Comparison of ENCODE assay signal across 16 mouse cellular contexts in the genomic region with DNA sequence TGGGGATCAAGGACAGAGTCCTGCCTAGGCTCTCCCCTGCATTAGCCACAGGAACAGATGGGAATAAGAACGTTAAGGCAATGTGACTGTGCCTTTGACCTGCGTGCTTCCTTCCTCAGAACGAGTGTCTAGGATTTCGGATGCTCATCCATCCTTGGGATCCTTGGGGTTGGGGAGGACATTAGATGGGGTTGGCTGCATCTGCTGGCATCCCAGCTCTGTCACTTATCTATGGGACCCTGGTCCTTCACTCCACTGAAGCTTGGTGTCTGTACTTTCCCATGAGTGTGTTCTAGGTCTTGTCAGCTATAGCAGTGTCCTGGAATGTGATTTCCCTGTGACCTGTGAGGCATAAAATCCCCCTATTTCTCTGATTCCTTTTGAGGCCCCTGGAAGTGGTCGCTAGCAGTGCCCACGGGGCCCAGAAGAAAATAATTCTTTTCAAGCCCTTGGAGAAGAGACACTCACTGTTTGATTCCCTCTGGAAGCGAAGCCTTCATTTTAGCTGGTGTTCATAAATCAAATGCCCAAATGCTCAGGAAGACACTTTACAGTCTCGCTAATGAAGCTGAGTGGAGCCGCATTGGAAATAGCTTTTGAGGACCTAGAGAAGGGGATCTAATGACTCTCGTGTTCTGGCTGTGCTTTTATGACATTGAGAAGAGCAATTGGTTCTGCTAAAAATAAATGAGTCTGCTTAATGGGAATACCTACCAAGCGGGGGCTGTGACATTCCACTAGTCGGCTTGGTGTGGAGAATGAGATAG. TPM values are rescaled to one million over a fixed set of nuclear protein-coding genes. Genes with fewer than 3 reads are reported as not detected.
DNase-seq lines count a peak whose midpoint lies in the region; ATAC-seq and TF ChIP-seq lines count a peak whose summit lies in the region.
"Had no signal": no experiment of that assay in that cellular context is flagged by ENCODE, and none has a peak within 500 bp of the region (broad histone marks: within the 10 kb centered on the region; RNA-seq: fewer than 3 reads in every experiment).

No protein-coding gene starts in this region.

- 63% methylated on average over 12 of the region's 12 CpGs for WGBS in heart, adult 2 months
- WGBS in kidney, embryonic 16.5 days, result 22% methylated on average over 12 of the region's 12 CpGs
- WGBS in hindbrain, embryonic 12.5 days, result 64% methylated on average over 12 of the region's 12 CpGs
- 60% methylated on average over 12 of the region's 12 CpGs for WGBS in midbrain, postnatal 0 days
- 54% methylated on average over 12 of the region's 12 CpGs for WGBS in liver, embryonic 12.5 days (ENCODE audit: insufficient replicate concordance)

- no peak for TF ChIP-seq POLR2A in heart, adult 2 months (IDR thresholded peaks at IDR 0.05; ENCODE audit: insufficient read depth, low read depth, low read length)

- H3K4me3 ChIP-seq in heart, adult 2 months, result no peak overlapping the region
- no peak overlapping the region for H3K4me3 ChIP-seq in kidney, embryonic 16.5 days (ENCODE audit: low read length)
- H3K4me3 ChIP-seq in hindbrain, embryonic 12.5 days, result no peak overlapping the region
- no peak overlapping the region for H3K4me3 ChIP-seq in midbrain, postnatal 0 days (ENCODE audit: low read depth, low read length)
- no peak overlapping the region for H3K4me3 ChIP-seq in liver, embryonic 12.5 days
- H3K4me3 ChIP-seq: embryonic facial prominence, embryonic 13.5 days; liver, embryonic 13.5 days had no signal

- no peak for TF ChIP-seq EP300 in heart, adult 2 months (IDR thresholded peaks at IDR 0.05; ENCODE audit: insufficient read depth, low read depth, low read length)

- intact Hi-C loops in heart, adult 2 months (cut with DNase I), result no loop called here

- peak; percentile 60 for ATAC-seq in kidney, embryonic 16.5 days (ENCODE audit: low FRiP score, low TSS enrichment)
- ATAC-seq in hindbrain, embryonic 12.5 days (ENCODE audit: low FRiP score), result no peak
- no peak for ATAC-seq in midbrain, postnatal 0 days (ENCODE audit: low FRiP score)
- no peak for ATAC-seq in liver, embryonic 12.5 days
- ATAC-seq: forebrain, embryonic 16.5 days had no signal

- H3K36me3 ChIP-seq in heart, adult 2 months (ENCODE audit: control insufficient read depth, insufficient read depth, low read length), result no peaks in the 10 kb centered on the region
- no peaks in the 10 kb centered on the region for H3K36me3 ChIP-seq in kidney, embryonic 16.5 days (ENCODE audit: insufficient read depth, low read length)
- H3K36me3 ChIP-seq in hindbrain, embryonic 12.5 days, result no peaks in the 10 kb centered on the region
- no peaks in the 10 kb centered on the region for H3K36me3 ChIP-seq in midbrain, postnatal 0 days (ENCODE audit: insufficient read depth, low read length)
- no peaks in the 10 kb centered on the region for H3K36me3 ChIP-seq in liver, embryonic 12.5 days
- H3K36me3 ChIP-seq: embryonic facial prominence, embryonic 13.5 days; G1E; liver, embryonic 13.5 days had no signal

- DNase-seq in heart, adult 2 months, result no peak
- DNase-seq in heart, adult 9 months (ENCODE audit: low spot score in 2 of 2), result no peak
- no peak for DNase-seq in kidney, postnatal 36 days
- DNase-seq in midbrain, postnatal 0 days (ENCODE audit: low spot score), result peak; percentile 41
- no peak for DNase-seq in c-Kit-positive CD71-positive TER-119-positive erythroid progenitor cells, embryonic 14.5 days (ENCODE audit: low spot score)
- DNase-seq: B cell, adult 2 months; cerebellum, adult 9-11 months; liver, embryonic 13.5 days; lung, postnatal 4 days had no signal

- H3K9me3 ChIP-seq in kidney, embryonic 16.5 days (ENCODE audit: low read length), result no peaks in the 10 kb centered on the region
- no peaks in the 10 kb centered on the region for H3K9me3 ChIP-seq in hindbrain, embryonic 12.5 days (replicated peaks)
- no peaks in the 10 kb centered on the region for H3K9me3 ChIP-seq in midbrain, postnatal 0 days (ENCODE audit: low read length)
- H3K9me3 ChIP-seq in liver, embryonic 12.5 days (replicated peaks), result no peaks in the 10 kb centered on the region
- H3K9me3 ChIP-seq: embryonic facial prominence, embryonic 13.5 days; G1E; liver, embryonic 13.5 days had no signal

- no peak overlapping the region for H3K4me2 ChIP-seq in kidney, embryonic 16.5 days (replicated peaks; ENCODE audit: low read depth, low read length)
- H3K4me2 ChIP-seq in hindbrain, embryonic 12.5 days (replicated peaks), result no peak overlapping the region
- H3K4me2 ChIP-seq in midbrain, postnatal 0 days (ENCODE audit: low read depth, low read length, poor library complexity, severe bottlenecking), result no peak overlapping the region
- no peak overlapping the region for H3K4me2 ChIP-seq in liver, embryonic 12.5 days
- H3K4me2 ChIP-seq: embryonic facial prominence, embryonic 13.5 days; liver, embryonic 13.5 days had no signal

- TF ChIP-seq CTCF in heart, adult 2 months (IDR thresholded peaks at IDR 0.05), result no peak
- TF ChIP-seq CTCF in midbrain, postnatal 0 days (IDR thresholded peaks at IDR 0.05), result no peak

- peaks cover 4% of the 10 kb centered on the region; the same call in 1 of the 2 replicates for H3K4me1 ChIP-seq in heart, adult 2 months (ENCODE audit: control insufficient read depth, insufficient read depth, low read length)
- peaks cover 14% of the 10 kb centered on the region for H3K4me1 ChIP-seq in kidney, embryonic 16.5 days (ENCODE audit: insufficient read depth, low read length)
- H3K4me1 ChIP-seq in hindbrain, embryonic 12.5 days, result peaks cover 15% of the 10 kb centered on the region
- H3K4me1 ChIP-seq in midbrain, postnatal 0 days (ENCODE audit: insufficient read depth, low read length), result no peaks in the 10 kb centered on the region; the same call in 1 of the 2 replicates
- H3K4me1 ChIP-seq in liver, embryonic 12.5 days, result no peaks in the 10 kb centered on the region
- H3K4me1 ChIP-seq: liver, embryonic 13.5 days had no signal

- H3K79me2 ChIP-seq in heart, adult 2 months (replicated peaks; ENCODE audit: control insufficient read depth, insufficient read depth, low read length), result no peaks in the 10 kb centered on the region

- peak overlapping the region; percentile 38 for H3K27ac ChIP-seq in heart, adult 2 months
- H3K27ac ChIP-seq in kidney, embryonic 16.5 days (ENCODE audit: low read length), result peak overlapping the region; percentile 59
- H3K27ac ChIP-seq in hindbrain, embryonic 12.5 days, result peak overlapping the region; percentile 69
- H3K27ac ChIP-seq in midbrain, postnatal 0 days (ENCODE audit: low read depth, low read length), result no peak overlapping the region
- H3K27ac ChIP-seq in liver, embryonic 12.5 days, result no peak overlapping the region
- H3K27ac ChIP-seq: embryonic facial prominence, embryonic 13.5 days; liver, embryonic 13.5 days had no signal

- H3K9ac ChIP-seq in heart, adult 2 months (ENCODE audit: low read depth, low read length), result no peak overlapping the region
- no peak overlapping the region for H3K9ac ChIP-seq in kidney, embryonic 16.5 days (replicated peaks; ENCODE audit: low read length)
- H3K9ac ChIP-seq in hindbrain, embryonic 12.5 days, result no peak overlapping the region
- H3K9ac ChIP-seq in midbrain, postnatal 0 days (replicated peaks; ENCODE audit: low read length, poor library complexity, severe bottlenecking), result no peak overlapping the region
- H3K9ac ChIP-seq in liver, embryonic 12.5 days, result no peak overlapping the region
- H3K9ac ChIP-seq: embryonic facial prominence, embryonic 13.5 days; liver, embryonic 13.5 days had no signal

- no peaks in the 10 kb centered on the region for H3K27me3 ChIP-seq in heart, adult 2 months (ENCODE audit: control insufficient read depth, insufficient read depth, low read length)
- H3K27me3 ChIP-seq in kidney, embryonic 16.5 days (ENCODE audit: insufficient read depth, low read length), result no peaks in the 10 kb centered on the region
- no peaks in the 10 kb centered on the region for H3K27me3 ChIP-seq in hindbrain, embryonic 12.5 days
- H3K27me3 ChIP-seq in midbrain, postnatal 0 days (ENCODE audit: insufficient read depth, low read length), result no peaks in the 10 kb centered on the region
- H3K27me3 ChIP-seq in liver, embryonic 12.5 days (replicated peaks), result no peaks in the 10 kb centered on the region
- H3K27me3 ChIP-seq: embryonic facial prominence, embryonic 13.5 days; liver, embryonic 13.5 days had no signal

RNA-seq across cellular contexts. Expression of a gene that starts 30.8 kb away (rescaled TPM):
- under 1 TPM; 0.11 to 0.26 TPM for total RNA-seq in heart, adult 2 months (2021)
- 0.35 and 0.80 TPM in 2 replicates for polyA plus RNA-seq in heart, adult 2 months (2012; rRNA removed)
- 0.19 and 0.31 TPM in 2 replicates for polyA plus RNA-seq in kidney, embryonic 16.5 days (2015; fragmentation: Nextera tagmentation; extraction: Ambion mirVana)
- 0.17 and 0.31 TPM in 2 replicates for polyA plus RNA-seq in hindbrain, embryonic 12.5 days (2016; fragmentation: Nextera tagmentation; extraction: Ambion mirVana)
- total RNA-seq in midbrain, postnatal 0 days (2014; rRNA removed), result 0.55 and 0.85 TPM in 2 replicates
- 0.50 and 0.53 TPM in 2 replicates for polyA plus RNA-seq in midbrain, postnatal 0 days (2015; fragmentation: Nextera tagmentation; extraction: Ambion mirVana)
- 0.24 TPM in 1 of 2 replicates, not detected in the other for polyA plus RNA-seq in liver, embryonic 12.5 days (2016; fragmentation: Nextera tagmentation; extraction: Ambion mirVana)
- total RNA-seq: granulocyte monocyte progenitor cell, adult 5-6 weeks had no signal
- polyA plus RNA-seq: G1E; liver, embryonic 13.5 days had no signal

Comparison
In these comparisons a context has a peak if more than half of its experiments do, and no peak if none do; other contexts are left out.
1. H3K27ac ChIP-seq: peak in heart, adult 2 months (single experiment), kidney, embryonic 16.5 days (single experiment) and hindbrain, embryonic 12.5 days (single experiment); none in midbrain, postnatal 0 days (single experiment) and liver, embryonic 12.5 days (single experiment).